Mouse (Mus musculus): ENCODE data around the gene Slc39a5.

- no peak for TF ChIP-seq POLR2A (IDR thresholded peaks at IDR 0.05; ENCODE audit: extremely low read depth, insufficient read depth, low read length)
- no peak for TF ChIP-seq CTCF (IDR thresholded peaks at IDR 0.05; ENCODE audit: low read depth, low read length)
Measured at GRCm38 (mm10) chr10:128372142-128372541, 28.9 kb downstream of the Slc39a5 start.

All from liver, adult 2 months (tissue).